Mouse (Mus musculus) cortical plate, adult 2 months (tissue): ENCODE measurements at regions not wholly inside any gene's neighbourhood (a gene's known extent, or its start where the extent isn't known, plus 50 kb on each side); places are given as distances from the start of the nearest gene placed in this dataset.

Experiments
- CTCF ChIP-seq: fragments of 200-500 bp; IDR thresholded peaks from 2 replicates; pipeline ENCODE4 v1.5.1; 2011; ENCODE audit warnings: mild to moderate bottlenecking, control low read depth, low read length; ENCODE audit not compliant: insufficient read depth; ENCODE audit errors: extremely low read depth
- POLR2A ChIP-seq: fragments of 200-500 bp; IDR thresholded peaks from 2 replicates; pipeline ENCODE4 v1.6.1; 2011; ENCODE audit warnings: mild to moderate bottlenecking, low read length, control low read depth; ENCODE audit not compliant: insufficient read depth; ENCODE audit errors: extremely low read depth

DNA sequence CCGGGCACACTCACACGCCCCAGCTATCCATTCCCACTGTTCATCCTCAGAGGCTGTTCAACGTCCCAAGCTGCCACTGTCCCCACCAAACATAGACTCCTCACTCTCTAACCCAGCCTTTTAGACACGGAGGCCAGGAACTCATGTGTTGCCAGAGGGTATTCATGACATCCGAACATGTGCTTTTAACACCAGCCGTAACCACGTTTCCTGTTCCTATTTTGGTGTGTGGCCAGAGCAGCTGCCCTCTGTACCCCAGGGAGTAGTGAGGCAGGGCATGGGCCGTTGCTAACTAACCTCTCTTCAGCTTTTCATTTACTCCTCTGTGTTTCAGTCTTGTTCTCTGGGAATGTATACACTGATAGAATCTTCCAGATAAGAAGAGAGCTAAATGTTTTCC is 156.2 kb downstream of the Glrx3 start:
- no peak for TF ChIP-seq POLR2A
- no peak for TF ChIP-seq CTCF
